Mouse (Mus musculus): Measurements from ENCODE around the gene Hspb2.
A peak's percentile ranks its signal among the peaks of the same experiment; 100 is the strongest.

The Hspb2 gene

DNA sequence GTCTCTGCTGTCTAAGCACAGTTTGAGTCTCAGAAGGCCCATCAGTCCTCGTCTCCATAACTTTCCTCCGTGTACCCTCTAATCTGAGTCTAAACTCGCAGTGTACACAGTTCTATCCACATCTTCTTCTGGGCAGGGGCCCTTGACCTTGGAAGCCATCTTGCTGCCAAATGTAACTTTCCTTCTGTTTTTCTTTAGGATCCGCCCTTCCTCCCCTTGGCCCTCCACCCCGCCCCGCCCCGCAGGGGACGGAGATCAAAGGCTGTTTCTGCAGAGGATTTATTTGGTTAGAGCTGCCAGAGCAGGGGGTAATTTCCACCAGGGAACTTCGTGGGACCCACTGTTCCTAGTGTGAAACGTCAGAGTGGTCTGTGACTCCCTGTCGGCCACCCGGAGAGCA, 31.1 kb downstream of the Hspb2 start:
- DNase-seq (ENCODE audit: extremely low read depth, insufficient read length, low spot score) = no peak

- no peak for DNase-seq (ENCODE audit: extremely low read depth, insufficient read length, low spot score)
Observed at GRCm38 (mm10) chr9:50718878-50719277, 33.3 kb downstream of the Hspb2 start.

DNA sequence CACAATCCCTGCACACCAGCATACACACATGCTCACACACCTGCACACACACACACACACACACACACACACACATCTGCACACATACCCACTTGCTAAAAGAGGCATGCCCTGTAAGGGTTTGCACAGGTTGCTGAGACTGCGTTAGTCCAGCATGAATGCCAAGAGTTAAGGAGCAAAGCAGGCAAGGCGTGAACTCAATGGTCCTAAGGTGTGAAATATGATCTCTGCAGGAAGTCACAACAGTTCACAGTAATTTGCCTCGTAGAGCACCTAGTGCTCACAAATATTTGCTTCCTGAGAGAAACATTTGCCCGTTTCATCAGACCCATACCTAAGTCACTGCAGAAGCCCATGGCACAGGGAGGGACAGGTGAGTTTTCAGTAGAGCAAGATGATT, 38.0 kb downstream of the Hspb2 start:
- no peak for DNase-seq (ENCODE audit: extremely low read depth, insufficient read length, low spot score)

- DNase-seq (ENCODE audit: extremely low read depth, insufficient read length, low spot score) = no peak
Observed at GRCm38 (mm10) chr9:50711337-50711736, 40.8 kb downstream of the Hspb2 start.

DNA sequence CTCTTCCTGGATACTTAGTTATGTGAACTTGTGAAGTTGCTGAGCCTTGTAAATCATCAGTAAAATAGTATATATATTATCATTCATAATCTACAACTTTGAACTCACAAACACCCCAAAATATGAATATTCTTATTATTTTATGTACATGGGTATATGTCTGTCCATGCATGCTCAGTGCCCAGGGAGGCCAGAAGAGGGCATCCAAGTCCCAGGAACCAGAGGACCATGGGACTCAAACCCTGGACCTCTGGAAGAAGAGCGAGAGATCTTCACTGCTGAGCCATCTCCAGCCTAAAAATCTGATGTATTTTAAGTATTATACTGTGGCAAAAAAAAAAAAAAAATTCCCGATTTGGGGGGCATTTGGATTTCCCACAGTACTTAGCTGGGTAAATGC, 43.0 kb downstream of the Hspb2 start:
- peak; percentile 25 for DNase-seq (ENCODE audit: extremely low read depth, insufficient read length, low spot score)

DNA sequence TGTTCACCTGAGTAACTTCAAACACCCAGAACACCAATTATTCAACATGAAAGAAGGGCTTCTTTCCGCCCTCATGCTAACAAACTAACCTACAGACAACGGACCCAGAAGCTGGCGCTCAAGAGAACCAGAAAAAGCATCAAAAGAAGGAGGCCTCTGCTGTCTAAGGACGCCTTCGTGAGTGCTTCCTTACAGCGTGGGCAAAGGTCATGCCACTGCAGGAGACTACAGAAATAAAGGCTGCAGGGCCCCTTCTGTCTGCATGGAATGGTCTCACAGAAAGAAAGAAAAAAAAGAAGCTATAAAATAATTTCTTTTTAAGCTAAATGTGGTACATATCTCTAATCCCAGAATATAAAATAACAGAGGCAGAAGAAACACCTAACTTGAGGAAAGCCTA, 47.2 kb downstream of the Hspb2 start:
- DNase-seq (ENCODE audit: extremely low read depth, insufficient read length, low spot score) = no peak
